Mouse (Mus musculus): ENCODE results near the gene Slc35g3.
"Not testable (repeated sequence)": the region's sequence is repeated elsewhere in the genome, so short reads cannot be mapped to it uniquely, and the experiment has no call there.

The Slc35g3 gene

GRCm38 (mm10) chr11:69758090-69758456 is 3.7 kb downstream of the Slc35g3 start:
- intact Hi-C loops (cut with DNase I): no loop called here

GRCm38 (mm10) chr11:69757303-69758089 is 4.3 kb downstream of the Slc35g3 start:
- intact Hi-C loops (cut with DNase I): no loop called here

- intact Hi-C loops (cut with DNase I): loop anchor here (5.0 kb wide), 1 partner anchor 72 kb away; the partner anchor contains the start of gene Senp3
Observed at GRCm38 (mm10) chr11:69754701-69755100, 7.1 kb downstream of the Slc35g3 start.

DNA sequence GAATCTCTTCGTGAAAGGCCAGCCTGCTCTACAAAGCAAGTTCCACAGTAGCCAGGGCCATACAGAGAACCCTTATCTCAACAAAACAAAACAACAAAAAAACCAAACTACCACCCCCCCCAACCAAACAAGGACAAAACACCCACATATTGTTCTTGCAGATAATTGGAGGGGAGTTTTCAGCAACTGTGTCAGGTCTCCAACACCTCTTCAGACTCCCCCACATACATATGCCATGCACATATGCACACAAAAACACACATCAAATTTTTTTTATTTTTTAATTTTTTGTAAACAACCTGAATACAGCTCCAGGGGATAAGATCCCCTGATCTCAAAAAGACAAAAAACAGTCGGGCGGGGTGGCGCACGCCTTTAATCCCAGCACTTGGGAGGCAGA is 7.5 kb downstream of the Slc35g3 start:
- intact Hi-C loops (cut with DNase I): loop anchor here (5.0 kb wide), 1 partner anchor 72 kb away; the partner anchor contains the start of gene Senp3

DNA sequence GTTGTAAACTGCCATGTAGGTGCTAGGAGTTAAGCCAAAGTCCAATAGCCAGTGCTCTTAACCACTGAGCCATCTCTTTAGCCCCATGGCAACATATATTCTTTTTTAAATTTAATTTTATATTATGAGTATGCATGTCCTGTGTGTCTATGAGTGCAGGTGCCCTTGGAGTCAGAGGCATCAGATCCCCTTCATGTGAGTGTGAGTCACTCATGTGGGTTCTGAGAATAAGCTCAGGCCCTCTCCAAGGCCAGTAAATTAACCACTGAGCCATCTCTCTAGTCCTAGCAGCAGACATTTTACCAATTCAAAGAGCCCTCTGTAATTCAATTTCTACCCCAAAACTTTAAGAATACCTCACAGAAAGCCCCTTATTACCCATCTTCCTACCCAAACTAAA is 9.1 kb downstream of the Slc35g3 start:
- intact Hi-C loops (cut with DNase I): loop anchor here (5.0 kb wide), 1 partner anchor 70 kb away; the partner anchor contains the start of gene Senp3

GRCm38 (mm10) chr11:69751635-69752034 is 10.1 kb downstream of the Slc35g3 start:
- intact Hi-C loops (cut with DNase I): loop anchor here (5.0 kb wide), 1 partner anchor 69 kb away; the partner anchor contains the start of gene Senp3

DNA sequence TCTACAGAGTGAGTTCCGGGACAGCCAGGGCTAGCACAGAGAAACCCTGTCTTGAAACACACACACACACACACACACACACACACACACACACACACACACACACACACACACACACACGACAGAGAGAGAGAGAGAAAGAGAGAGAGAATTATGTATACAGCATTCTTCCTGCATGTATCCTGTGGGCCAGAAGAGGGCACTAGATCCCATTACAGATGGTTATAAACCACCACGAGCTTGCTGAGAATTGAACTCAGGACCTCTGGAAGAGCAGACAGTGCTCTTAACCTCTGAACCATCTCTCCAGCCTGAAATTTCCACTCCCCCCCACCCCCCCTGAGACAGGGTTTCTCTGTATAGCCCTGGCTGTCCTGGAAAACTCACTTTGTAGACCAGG is 30.4 kb downstream of the Slc35g3 start:
- intact Hi-C loops (cut with DNase I): not testable (repeated sequence)

DNA sequence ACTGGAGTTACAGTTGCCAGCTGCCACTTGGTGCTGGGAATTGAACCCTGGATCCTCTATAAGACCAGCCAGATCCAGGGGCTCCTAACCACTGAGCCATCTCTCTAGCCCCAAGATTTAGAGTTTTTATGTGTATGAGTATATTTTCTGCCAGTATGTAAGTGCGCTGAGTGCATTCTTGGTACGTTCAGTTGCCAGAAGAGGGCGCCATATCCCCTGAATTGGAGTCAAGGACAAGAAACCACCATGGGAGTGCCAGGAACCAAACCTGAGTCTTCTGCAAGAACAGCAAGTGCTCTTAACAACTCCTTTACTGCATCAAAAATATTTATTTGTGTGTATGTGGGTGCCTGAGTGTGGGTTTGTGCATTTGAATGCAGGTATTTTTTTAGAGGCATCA is 32.7 kb downstream of the Slc35g3 start:
- intact Hi-C loops (cut with DNase I): no loop called here

DNA sequence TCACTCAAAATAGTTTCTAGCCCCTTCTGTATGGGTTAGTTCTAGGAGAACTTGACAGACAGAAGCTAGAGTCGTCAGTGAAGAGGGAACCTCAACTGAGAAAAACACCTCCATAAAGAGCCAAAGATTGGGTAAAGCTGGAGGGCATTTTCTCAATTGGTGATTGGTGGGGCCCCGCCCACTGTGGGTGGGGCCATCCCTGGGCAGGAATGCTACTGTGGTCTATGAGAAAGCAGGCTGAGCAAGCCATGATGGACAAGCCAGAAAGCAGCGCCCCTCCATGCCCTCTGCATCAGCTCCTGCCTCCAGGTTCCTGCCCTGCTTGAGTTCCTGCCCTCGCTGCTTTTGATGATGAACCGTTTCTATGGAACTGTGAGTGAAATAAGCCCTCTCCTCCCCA is 35.8 kb downstream of the Slc35g3 start:
- intact Hi-C loops (cut with DNase I): no loop called here

DNA sequence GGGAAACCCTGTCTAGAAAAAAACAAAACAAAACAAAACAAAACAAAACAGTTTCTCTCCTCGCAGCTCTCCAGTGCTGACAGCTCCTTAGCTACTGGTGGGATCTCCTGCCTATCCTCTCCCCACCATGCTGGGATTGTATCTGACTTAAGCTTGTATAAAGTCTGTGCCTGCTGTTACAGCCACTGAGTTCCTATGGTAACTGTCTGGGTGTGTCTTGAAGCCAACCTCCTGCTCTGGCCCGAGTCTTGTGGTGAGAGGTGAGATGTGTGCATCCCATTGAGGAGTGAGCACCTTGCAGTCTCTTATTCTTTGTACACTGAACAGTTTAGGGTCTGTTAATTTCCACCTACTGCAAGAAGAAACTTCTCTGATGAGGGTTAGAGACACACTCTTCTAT is 38.7 kb downstream of the Slc35g3 start:
- intact Hi-C loops (cut with DNase I): no loop called here

DNA sequence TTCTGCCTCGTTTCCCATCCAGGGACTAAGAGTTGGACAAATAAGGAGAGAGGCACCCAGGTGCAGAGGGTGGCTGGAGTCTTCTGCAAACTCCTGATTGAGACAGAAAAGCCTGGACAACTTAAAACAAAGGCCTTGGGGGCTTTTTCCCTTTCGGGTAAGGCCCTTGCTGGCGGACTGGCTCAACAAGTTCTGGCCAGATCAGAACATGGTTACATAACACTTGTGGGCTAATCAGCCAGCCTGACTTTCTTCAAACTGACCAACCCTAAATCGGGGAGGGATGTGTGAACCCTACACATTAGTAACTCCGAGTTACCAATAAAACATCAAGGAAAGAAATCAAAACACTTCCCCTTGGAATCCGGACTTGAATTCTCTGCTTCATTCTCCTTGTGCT is 40.9 kb downstream of the Slc35g3 start:
- intact Hi-C loops (cut with DNase I): no loop called here

GRCm38 (mm10) chr11:69719423-69719822 is 42.3 kb downstream of the Slc35g3 start:
- intact Hi-C loops (cut with DNase I): no loop called here

DNA sequence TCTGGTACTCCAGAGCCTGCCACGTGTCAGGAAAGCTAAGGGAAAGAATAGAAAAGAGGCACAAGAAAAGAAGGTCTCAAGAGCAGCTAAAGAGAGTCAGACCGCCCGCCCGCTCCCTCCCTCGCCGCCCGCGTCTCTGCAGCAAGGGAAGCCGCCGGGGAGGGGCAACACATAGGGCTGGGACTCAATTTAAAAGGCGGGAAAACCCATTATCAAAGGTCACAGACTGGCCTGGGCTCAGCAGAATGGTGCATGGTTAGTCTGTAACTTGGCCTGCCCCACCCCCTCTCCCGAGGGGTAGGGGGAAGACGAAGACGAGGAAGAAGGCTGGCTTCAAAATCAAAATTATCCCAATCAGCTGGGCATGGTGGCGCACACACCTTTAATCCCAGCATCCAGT is 43.1 kb downstream of the Slc35g3 start:
- intact Hi-C loops (cut with DNase I): no loop called here

GRCm38 (mm10) chr11:69716953-69717352 is 44.8 kb downstream of the Slc35g3 start:
- intact Hi-C loops (cut with DNase I): no loop called here

DNA sequence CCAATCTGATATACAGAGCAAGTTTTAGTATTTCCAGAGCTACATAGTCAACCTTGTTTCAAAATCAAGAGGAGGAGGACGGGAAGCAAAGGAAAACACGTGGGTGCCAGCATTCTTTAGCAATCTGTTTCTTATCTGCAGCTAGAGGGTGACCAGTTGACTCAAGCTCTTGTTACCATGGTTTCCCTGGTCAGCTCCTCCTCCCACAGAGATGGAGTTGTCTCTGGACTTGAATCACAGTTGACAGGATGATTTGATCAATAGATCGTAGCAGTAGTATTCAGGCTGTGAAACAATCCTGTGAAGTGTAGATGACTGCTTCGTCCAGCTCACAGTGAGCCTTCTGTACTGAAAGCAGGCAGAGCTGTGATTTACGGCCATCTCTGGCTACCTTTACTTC is 45.8 kb downstream of the Slc35g3 start:
- intact Hi-C loops (cut with DNase I): loop anchor here (2.0 kb wide), 1 partner anchor 33 kb away; the partner anchor contains the start of gene Senp3

DNA sequence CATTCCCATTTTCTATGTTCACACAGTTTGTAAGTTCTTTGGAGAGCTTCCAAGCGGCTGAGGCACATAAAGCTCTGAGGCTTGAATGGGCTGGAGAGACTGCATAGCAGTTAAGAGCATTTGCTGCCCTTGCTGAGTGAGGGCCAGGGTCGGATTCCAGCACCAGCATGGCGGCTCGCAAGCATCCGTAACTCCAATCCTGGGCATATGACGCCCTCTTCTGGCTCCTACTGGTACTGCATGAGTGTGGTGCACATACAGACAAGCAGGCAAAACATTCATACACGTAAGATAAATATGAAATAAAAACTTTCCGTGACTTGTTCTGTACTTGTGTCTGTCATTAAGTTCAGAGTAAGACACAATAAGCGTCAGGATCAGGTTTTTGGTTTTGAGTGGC is 46.3 kb downstream of the Slc35g3 start:
- intact Hi-C loops (cut with DNase I): loop anchor here (2.0 kb wide), 1 partner anchor 33 kb away; the partner anchor contains the start of gene Senp3

GRCm38 (mm10) chr11:69714636-69715329 is 47.0 kb downstream of the Slc35g3 start:
- intact Hi-C loops (cut with DNase I): loop anchor here (2.0 kb wide), 1 partner anchor 32 kb away; the partner anchor contains the start of gene Senp3

DNA sequence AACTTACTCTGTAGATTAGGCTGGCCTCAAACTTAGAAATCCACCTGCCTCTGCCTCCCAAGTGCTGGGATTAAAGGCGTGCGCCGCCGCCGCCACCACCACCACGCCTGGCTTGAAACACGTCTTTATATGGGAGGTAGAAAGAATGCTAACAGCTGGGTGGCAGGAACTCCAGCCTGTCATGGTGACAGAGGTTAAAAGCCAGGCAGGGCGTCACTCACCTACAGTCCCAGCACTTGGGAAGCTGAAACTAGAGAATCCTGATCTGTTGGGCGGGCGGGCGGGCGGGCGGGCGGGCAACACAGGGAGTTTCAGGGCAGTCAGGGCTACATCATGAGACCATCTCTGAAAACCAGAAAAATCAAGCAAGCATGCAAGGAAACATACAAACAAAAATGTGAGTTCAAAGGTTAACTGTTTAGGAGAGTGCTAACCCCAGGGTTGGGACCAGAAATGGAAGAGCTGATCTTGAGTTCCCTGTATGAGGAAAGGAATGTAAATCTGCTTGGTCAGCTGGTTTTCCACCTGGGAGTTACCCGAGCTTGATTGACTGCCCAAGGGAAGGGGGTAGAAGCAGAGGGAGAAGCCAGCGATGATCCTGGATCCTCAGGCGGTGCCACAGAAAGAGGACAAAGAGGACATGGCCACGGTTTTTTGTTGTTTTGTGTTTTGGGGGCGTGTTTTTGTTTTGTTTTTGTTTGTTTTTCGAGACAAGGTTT is 48.7 kb downstream of the Slc35g3 start:
- intact Hi-C loops (cut with DNase I): no loop called here

DNA sequence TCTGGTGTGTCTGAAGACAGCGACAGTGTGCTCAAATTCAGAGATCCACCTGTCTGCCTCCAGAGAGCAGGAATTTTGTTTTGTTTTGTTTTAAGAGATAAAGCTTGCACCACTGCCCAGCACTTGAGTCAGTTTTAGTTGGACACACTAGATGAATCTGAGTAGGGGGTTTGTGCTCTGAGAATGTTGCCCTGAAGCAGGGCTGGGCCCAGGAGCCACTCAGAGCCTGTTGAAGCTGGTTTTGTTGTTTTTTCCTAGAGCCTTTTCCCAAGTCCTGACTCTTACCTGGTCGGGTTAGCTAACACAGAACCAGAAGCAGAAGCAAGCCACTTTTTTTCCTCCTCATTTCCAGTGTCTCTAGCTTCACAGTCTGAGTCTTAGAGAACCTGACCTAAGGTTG is 50.7 kb downstream of the Slc35g3 start:
- intact Hi-C loops (cut with DNase I): no loop called here

DNA sequence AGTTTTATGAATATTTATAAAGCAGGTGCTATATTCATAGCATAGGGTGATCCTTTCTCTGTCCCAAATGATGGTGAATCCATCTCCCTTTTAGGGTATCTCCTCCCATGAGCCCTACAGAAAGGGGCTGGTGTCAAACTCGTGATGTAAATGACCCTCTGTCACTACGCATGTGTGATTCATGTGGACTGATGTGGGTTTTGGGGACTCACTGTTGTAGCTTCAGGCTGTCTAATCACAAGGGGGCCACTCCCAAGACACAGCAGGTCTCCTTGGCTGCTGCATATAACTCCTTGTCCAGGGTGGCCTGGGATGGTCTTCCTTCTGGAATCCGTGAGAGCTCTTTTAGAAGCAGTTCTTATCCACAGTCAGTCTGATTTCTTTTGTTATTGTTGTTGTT is 51.3 kb downstream of the Slc35g3 start:
- intact Hi-C loops (cut with DNase I): no loop called here

Measured in adrenal gland (tissue).